In genomic region chr9:108753326-108753725, GRCm38 (mm10) we compare ENCODE assay signal across 9 mouse cellular contexts. TPM values are rescaled to one million over a fixed set of nuclear protein-coding genes. Genes with fewer than 3 reads are reported as not detected.
A peak's percentile ranks its signal among the peaks of the same experiment; 100 is the strongest.
DNase-seq lines count a peak whose midpoint lies in the region; ATAC-seq and TF ChIP-seq lines count a peak whose summit lies in the region.
"Had no signal": no experiment of that assay in that cellular context is flagged by ENCODE, and none has a peak within 500 bp of the region (broad histone marks: within the 10 kb centered on the region; RNA-seq: fewer than 3 reads in every experiment).

No protein-coding gene starts in this region.

- no peak overlapping the region for H3K27ac ChIP-seq in forebrain, postnatal 0 days (ENCODE audit: low read depth, low read length)
- no peak overlapping the region for H3K27ac ChIP-seq in forebrain, embryonic 12.5 days
- H3K27ac ChIP-seq in ES-E14 (ENCODE audit: insufficient read depth, low read depth, low read length, poor library complexity, severe bottlenecking), result peak overlapping the region; percentile 88
- H3K27ac ChIP-seq in layer of hippocampus, adult 2 months, result peak overlapping the region; percentile 89

- no peaks in the 10 kb centered on the region for H3K9me3 ChIP-seq in forebrain, postnatal 0 days (ENCODE audit: low read length)
- H3K9me3 ChIP-seq in forebrain, embryonic 12.5 days, result no peaks in the 10 kb centered on the region
- H3K9me3 ChIP-seq in ES-E14 (ENCODE audit: control insufficient read depth, insufficient read depth, low read depth, low read length), result no peaks in the 10 kb centered on the region
- H3K9me3 ChIP-seq: megakaryocyte, embryonic 14.5 days had no signal

- ATAC-seq in forebrain, postnatal 0 days, result peak; percentile 77
- ATAC-seq in forebrain, embryonic 12.5 days (ENCODE audit: low FRiP score), result no peak

- H3K36me3 ChIP-seq in forebrain, postnatal 0 days (ENCODE audit: insufficient read depth), result peaks cover 13% of the 10 kb centered on the region
- H3K36me3 ChIP-seq in forebrain, embryonic 12.5 days (replicated peaks), result peaks cover 9% of the 10 kb centered on the region; the same call in 1 of the 2 replicates
- H3K36me3 ChIP-seq in ES-E14 (ENCODE audit: control insufficient read depth, insufficient read depth, low read length, poor library complexity, severe bottlenecking), result peaks cover 2% of the 10 kb centered on the region; the same call in 1 of the 2 replicates
- H3K36me3 ChIP-seq in splenic B cell, adult 2 months (ENCODE audit: control insufficient read depth, insufficient read depth, low read length, poor library complexity, severe bottlenecking), result no peaks in the 10 kb centered on the region

- in situ Hi-C loops in ES-E14 (cut with MboI; ENCODE audit: low sequenced_read_pairs in 2 of 2, unreplicated experiment in 2 of 2), result no loop called here

- H3K9ac ChIP-seq in forebrain, postnatal 0 days, result no peak overlapping the region
- H3K9ac ChIP-seq in forebrain, embryonic 12.5 days, result no peak overlapping the region
- H3K9ac ChIP-seq in ES-E14 (ENCODE audit: insufficient read depth, low read depth, low read length, poor library complexity, severe bottlenecking), result no peak overlapping the region

- no peaks in the 10 kb centered on the region for H3K27me3 ChIP-seq in forebrain, postnatal 0 days (ENCODE audit: insufficient read depth, low read length)
- no peaks in the 10 kb centered on the region for H3K27me3 ChIP-seq in forebrain, embryonic 12.5 days
- no peaks in the 10 kb centered on the region for H3K27me3 ChIP-seq in splenic B cell, adult 2 months (ENCODE audit: control insufficient read depth, insufficient read depth, low read length, poor library complexity, severe bottlenecking)

- no peak overlapping the region for H3K4me2 ChIP-seq in forebrain, postnatal 0 days (ENCODE audit: low read depth)
- no peak overlapping the region for H3K4me2 ChIP-seq in forebrain, embryonic 12.5 days

- 57% methylated on average over 9 of the region's 9 CpGs for WGBS in forebrain, postnatal 0 days
- 74% methylated on average over 9 of the region's 9 CpGs for WGBS in forebrain, embryonic 12.5 days

- peak; percentile 77 for DNase-seq in forebrain, postnatal 0 days
- peak; percentile 92 for DNase-seq in ES-E14 (ENCODE audit: low read depth, low spot score)
- peak; percentile 72 for DNase-seq in cerebellum, adult 11 months
- DNase-seq in frontal cortex, postnatal 36 days (ENCODE audit: low spot score in 2 of 2), result peak; percentile 61 to 79
- peak; percentile 76 to 78 for DNase-seq in layer of hippocampus, adult 2 months (ENCODE audit: low spot score in 2 of 2)
- peak; percentile 60 for DNase-seq in lung, postnatal 25 days (ENCODE audit: low spot score)
- peak; percentile 41 for DNase-seq in splenic B cell, adult 2 months (ENCODE audit: low read depth, low spot score)

- TF ChIP-seq CTCF in forebrain, postnatal 0 days (IDR thresholded peaks at IDR 0.05; ENCODE audit: low read depth), result peak; percentile 76
- peak; percentile 90 for TF ChIP-seq CTCF in layer of hippocampus, adult 2 months (conservative IDR thresholded peaks at IDR 0.05)

- no peak overlapping the region for H3K4me3 ChIP-seq in forebrain, postnatal 0 days (ENCODE audit: low read depth, low read length)
- no peak overlapping the region for H3K4me3 ChIP-seq in forebrain, embryonic 12.5 days (replicated peaks)
- no peak overlapping the region for H3K4me3 ChIP-seq in ES-E14 (ENCODE audit: insufficient read depth in 1 of 2, low read depth in 1 of 2, low read length in 2 of 2, poor library complexity in 1 of 2, severe bottlenecking in 1 of 2)
- no peak overlapping the region for H3K4me3 ChIP-seq in layer of hippocampus, adult 2 months
- H3K4me3 ChIP-seq: megakaryocyte, embryonic 14.5 days had no signal

- no peaks in the 10 kb centered on the region for H3K4me1 ChIP-seq in forebrain, postnatal 0 days (ENCODE audit: insufficient read depth)
- H3K4me1 ChIP-seq in forebrain, embryonic 12.5 days, result peaks cover 6% of the 10 kb centered on the region; the same call in 1 of the 2 replicates
- peaks cover 0 to 16% of the 10 kb centered on the region in 2 experiments; a peak in 2 of 4 replicates for H3K4me1 ChIP-seq in ES-E14 (ENCODE audit: control insufficient read depth in 2 of 2, insufficient read depth in 2 of 2, low read length in 2 of 2, poor library complexity in 1 of 2)

TF ChIP-seq in ES-E14, 5 proteins besides CTCF, POLR2A, EP300 and RAD21:
- TF ChIP-seq ZNF384 (IDR thresholded peaks at IDR 0.05; ENCODE audit: low read depth, low read length), result no peak
- no peak for TF ChIP-seq HCFC1 (IDR thresholded peaks at IDR 0.05; ENCODE audit: borderline replicate concordance, insufficient read depth, low read length)
- TF ChIP-seq ZC3H11A (IDR thresholded peaks at IDR 0.05; ENCODE audit: borderline replicate concordance, low read depth, low read length), result no peak
- TF ChIP-seq MAFK (IDR thresholded peaks at IDR 0.05; ENCODE audit: insufficient read depth, low read depth, low read length), result no peak
- no peak for TF ChIP-seq CHD2 (IDR thresholded peaks at IDR 0.05; ENCODE audit: low read depth, low read length)

RNA-seq across cellular contexts. Expression of gene Ip6k2, which starts 30.3 kb away (rescaled TPM):
- total RNA-seq in forebrain, postnatal 0 days (2014; rRNA removed), result 136 and 140 TPM in 2 replicates
- 218 and 226 TPM in 2 replicates for polyA plus RNA-seq in forebrain, postnatal 0 days (2015; fragmentation: Nextera tagmentation; extraction: Ambion mirVana)
- polyA plus RNA-seq in forebrain, embryonic 12.5 days (2016; fragmentation: Nextera tagmentation; extraction: Ambion mirVana), result 124 and 140 TPM in 2 replicates
- 23.0 and 24.4 TPM in 2 replicates for total RNA-seq in ES-E14 (2012; rRNA removed)
- 100 to 1,000 TPM; 249 to 251 TPM for total RNA-seq in layer of hippocampus, adult 2 months (2021)

RNA-seq across cellular contexts. Expression of gene Nckipsd, which starts 54.8 kb away (rescaled TPM):
- 27.4 and 27.6 TPM in 2 replicates for total RNA-seq in forebrain, postnatal 0 days (2014; rRNA removed)
- 18.6 and 24.5 TPM in 2 replicates for polyA plus RNA-seq in forebrain, postnatal 0 days (2015; fragmentation: Nextera tagmentation; extraction: Ambion mirVana)
- polyA plus RNA-seq in forebrain, embryonic 12.5 days (2016; fragmentation: Nextera tagmentation; extraction: Ambion mirVana), result 14.3 and 17.3 TPM in 2 replicates
- total RNA-seq in ES-E14 (2012; rRNA removed), result 17.4 and 20.2 TPM in 2 replicates
- 10 to 100 TPM; 68.8 to 71.3 TPM for total RNA-seq in layer of hippocampus, adult 2 months (2021)

Comparison
In these comparisons a context has a peak if more than half of its experiments do, and no peak if none do; other contexts are left out.
1. DNase-seq: peak in every context shown above with its lines; median percentile 92 in ES-E14; 77 in forebrain, postnatal 0 days; 77 in layer of hippocampus, adult 2 months; 72 in cerebellum, adult 11 months; 70 in frontal cortex, postnatal 36 days; 60 in lung, postnatal 25 days; 41 in splenic B cell, adult 2 months.
2. H3K27ac ChIP-seq: peak in ES-E14 (single experiment) and layer of hippocampus, adult 2 months (single experiment); none in forebrain, postnatal 0 days (single experiment) and forebrain, embryonic 12.5 days (single experiment).